Mouse (Mus musculus) liver, embryonic 12.5 days (tissue): ENCODE results near the gene Ddx5. TPM values are rescaled to one million over a fixed set of nuclear protein-coding genes. Genes with fewer than 3 reads are reported as not detected.
A peak's percentile ranks its signal among the peaks of the same experiment; 100 is the strongest.

ENCODE experiments used
- ATAC-seq: fragments of 200-750 bp; cut with Nextera tagmentation; 2 replicates; pipeline ENCODE4 v1.8.0; 2017; ENCODE audit warnings: moderate number of reproducible peaks, mild to moderate bottlenecking, moderate library complexity
- H3K27ac ChIP-seq: fragments of 300-500 bp; sonication (generic); 2 replicates; pipeline ENCODE4 v1.5.1; 2016; ENCODE audit warnings: mild to moderate bottlenecking
- H3K27me3 ChIP-seq: fragments of 300-500 bp; sonication (generic); replicated peaks from 2 replicates; pipeline ENCODE4 v1.6.1; 2016; ENCODE audit warnings: mild to moderate bottlenecking, moderate library complexity
- H3K36me3 ChIP-seq: fragments of 300-500 bp; sonication (generic); 2 replicates; pipeline ENCODE4 v1.6.1; 2016; ENCODE audit warnings: mild to moderate bottlenecking, moderate library complexity
- H3K4me1 ChIP-seq: fragments of 300-500 bp; sonication (generic); 2 replicates; pipeline ENCODE4 v1.6.1; 2016
- H3K4me2 ChIP-seq: fragments of 300-500 bp; sonication (generic); 2 replicates; pipeline ENCODE4 v1.6.1; 2016; ENCODE audit warnings: mild to moderate bottlenecking, moderate library complexity
- H3K4me3 ChIP-seq: fragments of 300-500 bp; sonication (generic); 2 replicates; pipeline ENCODE4 v1.5.1; 2016; ENCODE audit warnings: mild to moderate bottlenecking, moderate library complexity
- H3K9ac ChIP-seq: fragments of 300-500 bp; sonication (generic); 2 replicates; pipeline ENCODE4 v1.6.1; 2016; ENCODE audit warnings: mild to moderate bottlenecking, moderate library complexity
- H3K9me3 ChIP-seq: fragments of 300-500 bp; sonication (generic); replicated peaks from 2 replicates; pipeline ENCODE4 v1.6.1; 2016; ENCODE audit warnings: mild to moderate bottlenecking, moderate library complexity
- WGBS: fragments of 180-500 bp; shearing (Covaris S2); methylation state at CpG from one replicate; pipeline ENCODE4 v1.1.7; 2016; ENCODE audit not compliant: insufficient replicate concordance; 5-methylcytosine and 5-hydroxymethylcytosine counted together
- polyA plus RNA-seq: library from polyadenylated mRNA; unstranded; fragments of >200 nt; fragmentation: Nextera tagmentation; extraction: Ambion mirVana; gene quantifications from 2 replicates; pipeline ENCODE4 v1.2.1, GENCODE M21; 2016

Gene Ddx5
- polyA plus RNA-seq, result 174 and 177 TPM in 2 replicates

- Histone ChIP-seq H3K9me3 (no peaks in the 10 kb centered on the region), H3K27ac (peak within 1 kb of the TSS; percentile 99), H3K36me3 (peaks cover 60% of the 10 kb centered on the region), H3K4me3 (peak within 1 kb of the TSS; percentile 83), H3K4me1 (peaks cover 39% of the 10 kb centered on the region), H3K4me2 (peak within 1 kb of the TSS; percentile 80), H3K27me3 (no peaks in the 10 kb centered on the region), H3K9ac (peak within 1 kb of the TSS; percentile 99)
- peak; percentile 89 for ATAC-seq
- WGBS, result under 1% methylated on average over 58 of the region's 58 CpGs
Measured at GRCm38 (mm10) chr11:106788775-106789459, at the start of gene Ddx5, which contains the start of gene Cep95. Gene Ddx5 (minus strand): TSS chr11:106789185. Gene Cep95 (plus strand): TSS chr11:106789252.

GRCm38 (mm10) chr11:106828079-106828478, 39.1 kb upstream of the Ddx5 start:
- Histone ChIP-seq H3K9me3 (no peaks in the 10 kb centered on the region), H3K4me1 (no peaks in the 10 kb centered on the region), H3K36me3 (peaks cover 63% of the 10 kb centered on the region), H3K27ac (no peak overlapping the region), H3K9ac (no peak overlapping the region), H3K4me2 (no peak overlapping the region), H3K4me3 (no peak overlapping the region), H3K27me3 (no peaks in the 10 kb centered on the region)
- WGBS, result 85% methylated on average over 7 of the region's 7 CpGs
- no peak for ATAC-seq

GRCm38 (mm10) chr11:106824403-106824802, 35.4 kb upstream of the Ddx5 start:
- Histone ChIP-seq H3K27ac (no peak overlapping the region), H3K4me3 (no peak overlapping the region), H3K9ac (no peak overlapping the region), H3K27me3 (no peaks in the 10 kb centered on the region), H3K36me3 (peaks cover 69% of the 10 kb centered on the region), H3K4me2 (no peak overlapping the region), H3K9me3 (no peaks in the 10 kb centered on the region), H3K4me1 (no peaks in the 10 kb centered on the region)
- ATAC-seq, result no peak
- 83% methylated on average over 10 of the region's 10 CpGs for WGBS

- ATAC-seq, result no peak
- WGBS, result 79% methylated on average over 8 of the region's 8 CpGs
- no peaks in the 10 kb centered on the region for H3K9me3 ChIP-seq
- no peaks in the 10 kb centered on the region for H3K4me1 ChIP-seq
- H3K27ac ChIP-seq, result no peak overlapping the region
- H3K27me3 ChIP-seq, result no peaks in the 10 kb centered on the region
- H3K9ac ChIP-seq, result no peak overlapping the region
- peaks cover 73% of the 10 kb centered on the region for H3K36me3 ChIP-seq
- H3K4me2 ChIP-seq, result no peak overlapping the region
- H3K4me3 ChIP-seq, result no peak overlapping the region
Measured at GRCm38 (mm10) chr11:106823741-106824140, 34.8 kb upstream of the Ddx5 start.

GRCm38 (mm10) chr11:106822911-106823310, 33.9 kb upstream of the Ddx5 start:
- H3K36me3 ChIP-seq, result peaks cover 73% of the 10 kb centered on the region
- no peak overlapping the region for H3K27ac ChIP-seq
- H3K4me3 ChIP-seq, result no peak overlapping the region
- H3K9ac ChIP-seq, result no peak overlapping the region
- WGBS, result 76% methylated on average over 5 of the region's 5 CpGs
- no peaks in the 10 kb centered on the region for H3K9me3 ChIP-seq
- H3K4me2 ChIP-seq, result no peak overlapping the region
- H3K27me3 ChIP-seq, result no peaks in the 10 kb centered on the region
- H3K4me1 ChIP-seq, result no peaks in the 10 kb centered on the region
- no peak for ATAC-seq

GRCm38 (mm10) chr11:106822491-106822890, 33.5 kb upstream of the Ddx5 start:
- peaks cover 74% of the 10 kb centered on the region for H3K36me3 ChIP-seq
- no peak overlapping the region for H3K4me2 ChIP-seq
- no peak overlapping the region for H3K9ac ChIP-seq
- no peak overlapping the region for H3K4me3 ChIP-seq
- H3K27ac ChIP-seq, result no peak overlapping the region
- no peaks in the 10 kb centered on the region for H3K27me3 ChIP-seq
- H3K4me1 ChIP-seq, result no peaks in the 10 kb centered on the region
- ATAC-seq, result no peak
- no peaks in the 10 kb centered on the region for H3K9me3 ChIP-seq
- WGBS, result 89% methylated on average over 8 of the region's 8 CpGs

- Histone ChIP-seq H3K36me3 (peaks cover 81% of the 10 kb centered on the region), H3K4me2 (no peak overlapping the region), H3K27me3 (no peaks in the 10 kb centered on the region), H3K9me3 (no peaks in the 10 kb centered on the region), H3K27ac (no peak overlapping the region), H3K4me1 (no peaks in the 10 kb centered on the region), H3K9ac (no peak overlapping the region), H3K4me3 (no peak overlapping the region)
- WGBS, result 79% methylated on average over 6 of the region's 6 CpGs
- no peak for ATAC-seq
Measured at GRCm38 (mm10) chr11:106821397-106821796, 32.4 kb upstream of the Ddx5 start.

- Histone ChIP-seq H3K4me1 (no peaks in the 10 kb centered on the region), H3K4me3 (no peak overlapping the region), H3K27me3 (no peaks in the 10 kb centered on the region), H3K9ac (no peak overlapping the region), H3K4me2 (no peak overlapping the region), H3K27ac (no peak overlapping the region), H3K36me3 (peaks cover 81% of the 10 kb centered on the region), H3K9me3 (no peaks in the 10 kb centered on the region)
- no peak for ATAC-seq
- WGBS, result 66% methylated on average over 4 of the region's 4 CpGs
Measured at GRCm38 (mm10) chr11:106820972-106821371, 32.0 kb upstream of the Ddx5 start.

- no peak overlapping the region for H3K27ac ChIP-seq
- no peak overlapping the region for H3K4me3 ChIP-seq
- H3K36me3 ChIP-seq, result peaks cover 84% of the 10 kb centered on the region
- no peaks in the 10 kb centered on the region for H3K4me1 ChIP-seq
- no peak overlapping the region for H3K9ac ChIP-seq
- H3K4me2 ChIP-seq, result no peak overlapping the region
- H3K27me3 ChIP-seq, result no peaks in the 10 kb centered on the region
- WGBS, result 82% methylated on average over 6 of the region's 6 CpGs
- ATAC-seq, result no peak
- no peaks in the 10 kb centered on the region for H3K9me3 ChIP-seq
Measured at GRCm38 (mm10) chr11:106820252-106820651, 31.3 kb upstream of the Ddx5 start.

- Histone ChIP-seq H3K4me1 (no peaks in the 10 kb centered on the region), H3K9me3 (no peaks in the 10 kb centered on the region), H3K27ac (no peak overlapping the region; the same call in 1 of the 2 replicates), H3K9ac (no peak overlapping the region), H3K27me3 (no peaks in the 10 kb centered on the region), H3K4me3 (no peak overlapping the region), H3K4me2 (no peak overlapping the region), H3K36me3 (peaks cover 89% of the 10 kb centered on the region)
- no peak for ATAC-seq
- 72% methylated on average over 9 of the region's 9 CpGs for WGBS
Measured at GRCm38 (mm10) chr11:106819595-106819994, 30.6 kb upstream of the Ddx5 start.

- H3K4me2 ChIP-seq, result no peak overlapping the region
- no peak overlapping the region for H3K9ac ChIP-seq
- ATAC-seq, result no peak
- no peaks in the 10 kb centered on the region for H3K27me3 ChIP-seq
- H3K4me1 ChIP-seq, result no peaks in the 10 kb centered on the region
- H3K4me3 ChIP-seq, result no peak overlapping the region
- H3K36me3 ChIP-seq, result peaks cover 92% of the 10 kb centered on the region
- no peaks in the 10 kb centered on the region for H3K9me3 ChIP-seq
- H3K27ac ChIP-seq, result no peak overlapping the region
- 87% methylated on average over 9 of the region's 9 CpGs for WGBS
Measured at GRCm38 (mm10) chr11:106818341-106818740, 29.4 kb upstream of the Ddx5 start.

GRCm38 (mm10) chr11:106817808-106818207, 28.8 kb upstream of the Ddx5 start:
- H3K4me3 ChIP-seq, result no peak overlapping the region
- no peak overlapping the region for H3K27ac ChIP-seq
- no peaks in the 10 kb centered on the region for H3K27me3 ChIP-seq
- ATAC-seq, result no peak
- H3K9me3 ChIP-seq, result no peaks in the 10 kb centered on the region
- no peak overlapping the region for H3K4me2 ChIP-seq
- 86% methylated on average over 6 of the region's 6 CpGs for WGBS
- H3K9ac ChIP-seq, result no peak overlapping the region
- H3K36me3 ChIP-seq, result peaks cover 93% of the 10 kb centered on the region
- H3K4me1 ChIP-seq, result no peaks in the 10 kb centered on the region

GRCm38 (mm10) chr11:106817156-106817555, 28.2 kb upstream of the Ddx5 start:
- Histone ChIP-seq H3K4me1 (no peaks in the 10 kb centered on the region), H3K27me3 (no peaks in the 10 kb centered on the region), H3K9ac (no peak overlapping the region), H3K9me3 (no peaks in the 10 kb centered on the region), H3K36me3 (peaks cover 93% of the 10 kb centered on the region), H3K4me3 (no peak overlapping the region), H3K4me2 (no peak overlapping the region), H3K27ac (no peak overlapping the region)
- no peak for ATAC-seq
- 84% methylated on average over 3 of the region's 3 CpGs for WGBS
